ENCODE assay signal across 17 mouse cellular contexts in genomic region chr12:52925448-52925847, GRCm38 (mm10).
DNase-seq lines count a peak whose midpoint lies in the region; ATAC-seq and TF ChIP-seq lines count a peak whose summit lies in the region.
"Had no signal": no experiment of that assay in that cellular context is flagged by ENCODE, and none has a peak within 500 bp of the region (broad histone marks: within the 10 kb centered on the region; RNA-seq: fewer than 3 reads in every experiment).

No protein-coding gene starts in this region.

- H3K4me2 ChIP-seq in hindbrain, embryonic 13.5 days = no peak overlapping the region
- H3K4me2 ChIP-seq in limb, embryonic 14.5 days (replicated peaks; ENCODE audit: low read depth, low read length, severe bottlenecking) = no peak overlapping the region
- H3K4me2 ChIP-seq: embryonic facial prominence, embryonic 15.5 days; heart, embryonic 11.5 days had no signal

- DNase-seq in hindbrain, embryonic 10.5 days (ENCODE audit: low spot score) = no peak
- peak; percentile 26 for DNase-seq in limb, embryonic 14.5 days (ENCODE audit: low spot score)
- no peak for DNase-seq in limb, embryonic 10.5 days (ENCODE audit: low spot score)
- DNase-seq in NIH3T3 (ENCODE audit: low read depth) = peak; percentile 30
- no peak for DNase-seq in spleen, postnatal 4 days (ENCODE audit: low spot score in 2 of 2)
- no peak for DNase-seq in testis, postnatal 14 days (ENCODE audit: low spot score)
- DNase-seq: adrenal gland, postnatal 14 days; cerebellum, adult 18-20 months; cerebellum, adult 9-11 months; cerebellum, postnatal 36 days; gastrocnemius, postnatal 14 days; heart, adult 2 months had no signal

- ATAC-seq in hindbrain, embryonic 13.5 days (ENCODE audit: low FRiP score) = no peak
- ATAC-seq in limb, embryonic 14.5 days (ENCODE audit: low FRiP score, low read depth) = no peak
- ATAC-seq: forebrain, embryonic 16.5 days; inflammation-experienced regulatory T-cells, adult 6 months had no signal

- H3K9me3 ChIP-seq in hindbrain, embryonic 10.5 days = no peaks in the 10 kb centered on the region
- no peaks in the 10 kb centered on the region for H3K9me3 ChIP-seq in hindbrain, embryonic 13.5 days
- no peaks in the 10 kb centered on the region for H3K9me3 ChIP-seq in limb, embryonic 14.5 days (ENCODE audit: control insufficient read depth, low read length)
- H3K9me3 ChIP-seq in limb, embryonic 10.5 days (replicated peaks) = no peaks in the 10 kb centered on the region
- H3K9me3 ChIP-seq: embryonic facial prominence, embryonic 15.5 days had no signal

- WGBS in hindbrain, embryonic 10.5 days = 81% methylated on average over 4 of the region's 4 CpGs
- WGBS in hindbrain, embryonic 13.5 days = 55% methylated on average over 4 of the region's 4 CpGs
- 52% methylated on average over 4 of the region's 4 CpGs for WGBS in limb, embryonic 14.5 days
- 71% methylated on average over 4 of the region's 4 CpGs for WGBS in limb, embryonic 10.5 days

- H3K4me3 ChIP-seq in hindbrain, embryonic 10.5 days = no peak overlapping the region
- no peak overlapping the region for H3K4me3 ChIP-seq in hindbrain, embryonic 13.5 days
- no peak overlapping the region for H3K4me3 ChIP-seq in limb, embryonic 14.5 days (replicated peaks; ENCODE audit: low read length)
- H3K4me3 ChIP-seq in limb, embryonic 10.5 days = no peak overlapping the region
- H3K4me3 ChIP-seq: embryonic facial prominence, embryonic 15.5 days; heart, adult 2 months had no signal

- no peaks in the 10 kb centered on the region for H3K27me3 ChIP-seq in hindbrain, embryonic 10.5 days (ENCODE audit: insufficient read depth, poor library complexity, severe bottlenecking)
- H3K27me3 ChIP-seq in hindbrain, embryonic 13.5 days = no peaks in the 10 kb centered on the region
- H3K27me3 ChIP-seq in limb, embryonic 14.5 days (ENCODE audit: control insufficient read depth, insufficient read depth, low read length) = no peaks in the 10 kb centered on the region
- no peaks in the 10 kb centered on the region for H3K27me3 ChIP-seq in limb, embryonic 10.5 days (ENCODE audit: low read depth, poor library complexity, severe bottlenecking)
- H3K27me3 ChIP-seq: embryonic facial prominence, embryonic 15.5 days had no signal

- H3K9ac ChIP-seq in hindbrain, embryonic 13.5 days = no peak overlapping the region
- H3K9ac ChIP-seq in limb, embryonic 14.5 days (ENCODE audit: low read depth, low read length, severe bottlenecking) = no peak overlapping the region
- H3K9ac ChIP-seq: embryonic facial prominence, embryonic 15.5 days had no signal

- peaks cover 6% of the 10 kb centered on the region; the same call in 1 of the 2 replicates for H3K4me1 ChIP-seq in hindbrain, embryonic 10.5 days (replicated peaks)
- H3K4me1 ChIP-seq in hindbrain, embryonic 13.5 days (replicated peaks) = peaks cover 29% of the 10 kb centered on the region
- no peaks in the 10 kb centered on the region; the same call in 1 of the 2 replicates for H3K4me1 ChIP-seq in limb, embryonic 14.5 days (ENCODE audit: control insufficient read depth, insufficient read depth, low read length)
- peaks cover 5% of the 10 kb centered on the region for H3K4me1 ChIP-seq in limb, embryonic 10.5 days

- 0 out of 2 replicates have a peak overlapping the region, but pooled peaks have one; percentile 23 for H3K27ac ChIP-seq in hindbrain, embryonic 10.5 days
- no peak overlapping the region for H3K27ac ChIP-seq in hindbrain, embryonic 13.5 days
- H3K27ac ChIP-seq in limb, embryonic 14.5 days (replicated peaks; ENCODE audit: low read depth, low read length) = no peak overlapping the region
- H3K27ac ChIP-seq in limb, embryonic 10.5 days = no peak overlapping the region
- H3K27ac ChIP-seq: embryonic facial prominence, embryonic 15.5 days; heart, adult 2 months had no signal

- H3K36me3 ChIP-seq in hindbrain, embryonic 10.5 days = no peaks in the 10 kb centered on the region
- H3K36me3 ChIP-seq in hindbrain, embryonic 13.5 days = no peaks in the 10 kb centered on the region
- no peaks in the 10 kb centered on the region for H3K36me3 ChIP-seq in limb, embryonic 14.5 days (ENCODE audit: control insufficient read depth, insufficient read depth, low read length)
- no peaks in the 10 kb centered on the region for H3K36me3 ChIP-seq in limb, embryonic 10.5 days
- H3K36me3 ChIP-seq: embryonic facial prominence, embryonic 15.5 days had no signal

- no peak for TF ChIP-seq POLR2A in limb, embryonic 14.5 days (IDR thresholded peaks at IDR 0.05; ENCODE audit: borderline replicate concordance, extremely low read depth, insufficient read depth, insufficient read length)

Comparison
In these comparisons a context has a peak if more than half of its experiments do, and no peak if none do; other contexts are left out.
1. DNase-seq: peak in limb, embryonic 14.5 days (single experiment) and NIH3T3 (single experiment); none in hindbrain, embryonic 10.5 days (single experiment), limb, embryonic 10.5 days (single experiment), spleen, postnatal 4 days (0 of 2) and testis, postnatal 14 days (single experiment).